Mouse (Mus musculus) spleen, adult 2 months (tissue): ENCODE measurements around the gene Cbfb. TPM values are rescaled to one million over a fixed set of nuclear protein-coding genes. Genes with fewer than 3 reads are reported as not detected.

Experiments used
- DNase-seq, 2 experiments: peaks; one replicate each; pipeline versions ENCODE4 v3.0.0 to v3.0.0-alpha.2; 2012 to 2021; ENCODE audit warnings: low spot score in 2 of 2, low read depth in 1 of 2
- H3K27ac ChIP-seq: fragments of 200-500 bp; 2 replicates; pipeline ENCODE4 v1.5.1; 2012; ENCODE audit warnings: low read length, inconsistent platforms; ENCODE audit not compliant: insufficient read depth
- H3K27me3 ChIP-seq: fragments of 200-500 bp; 2 replicates; pipeline ENCODE4 v1.6.1; 2012; ENCODE audit warnings: mild to moderate bottlenecking, moderate library complexity, low read length, inconsistent platforms; ENCODE audit not compliant: control insufficient read depth, insufficient read depth
- H3K36me3 ChIP-seq: fragments of 200-500 bp; 2 replicates; pipeline ENCODE4 v1.6.1; 2012; ENCODE audit warnings: mild to moderate bottlenecking, low read length, inconsistent platforms; ENCODE audit not compliant: control insufficient read depth, insufficient read depth
- H3K4me1 ChIP-seq: fragments of 200-500 bp; 2 replicates; pipeline ENCODE4 v1.6.1; 2011; ENCODE audit warnings: inconsistent platforms; ENCODE audit not compliant: control insufficient read depth, insufficient read depth, insufficient read length
- H3K4me3 ChIP-seq: fragments of 200-500 bp; 2 replicates; pipeline ENCODE4 v1.5.1; 2011; ENCODE audit warnings: mild to moderate bottlenecking, inconsistent platforms; ENCODE audit not compliant: insufficient read depth, insufficient read length; ENCODE audit errors: extremely low read depth
- CTCF ChIP-seq: fragments of 200-500 bp; IDR thresholded peaks from 2 replicates; pipeline ENCODE4 v1.5.1; 2011; ENCODE audit warnings: mild to moderate bottlenecking, inconsistent platforms; ENCODE audit not compliant: insufficient read depth, insufficient read length, insufficient replicate concordance; ENCODE audit errors: extremely low read depth
- POLR2A ChIP-seq: fragments of 200-500 bp; IDR thresholded peaks from 2 replicates; pipeline ENCODE4 v1.6.1; 2011; ENCODE audit warnings: low read depth, low read length, inconsistent platforms
- WGBS: fragments of 180-500 bp; shearing (Covaris S2); methylation state at CpG from one replicate; pipeline ENCODE4 v1.1.7; 2018; 5-methylcytosine and 5-hydroxymethylcytosine counted together
- polyA plus RNA-seq: library from polyadenylated mRNA; depleted of rRNA; stranded (reverse); fragments of >200 nt; gene quantifications from 2 replicates; pipeline ENCODE4 v1.2.3, GENCODE M21; 2012

The Cbfb gene
- polyA plus RNA-seq, 1 experiment, result 11.9 TPM

DNA sequence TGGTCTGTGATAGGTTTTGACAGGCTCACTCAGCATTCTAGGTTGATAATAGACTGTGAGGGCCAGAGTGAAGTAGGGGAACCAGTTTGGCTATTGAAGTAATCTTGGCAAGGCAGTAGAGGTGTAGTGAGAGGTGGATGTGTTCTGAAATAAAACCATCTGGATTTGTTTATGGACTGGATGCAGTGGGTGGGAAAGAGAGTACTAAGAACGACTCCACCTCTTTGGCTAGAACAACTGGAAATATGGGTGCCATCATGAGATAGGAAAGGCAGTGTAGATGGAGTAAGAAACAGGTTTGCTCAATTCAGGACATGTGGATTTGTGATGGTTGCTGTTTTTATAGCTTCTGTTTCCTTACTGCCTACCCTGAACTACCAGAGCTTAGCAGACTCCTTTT, 11.7 kb downstream of the Cbfb start:
- 81% methylated on average over 1 of the region's 1 CpGs for WGBS
- Histone ChIP-seq H3K27me3 (no peaks in the 10 kb centered on the region), H3K36me3 (peaks cover 11% of the 10 kb centered on the region), H3K4me3 (no peak overlapping the region), H3K27ac (no peak overlapping the region), H3K4me1 (no peaks in the 10 kb centered on the region)
- no peak for DNase-seq
- no peak for TF ChIP-seq POLR2A
- no peak for TF ChIP-seq CTCF

DNA sequence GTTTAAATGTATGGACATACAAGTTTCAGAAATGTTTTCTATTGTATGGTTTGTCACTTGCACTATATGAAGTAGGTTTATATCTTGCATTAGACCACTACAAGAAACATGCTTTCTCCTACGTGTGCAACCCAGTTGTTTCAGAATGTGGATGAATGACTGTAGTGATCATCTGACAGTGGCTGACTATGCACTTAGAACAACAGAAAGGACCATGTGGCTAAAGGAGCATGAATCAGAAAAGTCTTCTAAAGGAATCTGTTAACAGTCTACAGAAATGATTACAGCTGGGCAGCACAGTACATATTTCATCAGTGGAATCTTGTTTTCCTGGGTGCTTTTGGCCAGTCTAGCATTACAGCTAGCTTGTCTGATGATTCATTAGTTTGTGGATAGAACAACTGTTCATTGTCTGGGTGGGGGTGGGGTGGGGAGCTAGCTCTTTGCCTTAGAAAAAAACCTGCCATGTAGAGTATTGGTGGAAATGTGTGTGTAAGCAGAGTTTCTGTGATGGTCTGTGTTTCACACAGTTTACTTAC, 16.1 kb downstream of the Cbfb start:
- TF ChIP-seq POLR2A, result no peak
- no peak for TF ChIP-seq CTCF
- H3K4me3 ChIP-seq, result no peak overlapping the region
- WGBS, result 80% methylated on average over 1 of the region's 1 CpGs
- DNase-seq, result no peak
- H3K27ac ChIP-seq, result no peak overlapping the region
- peaks cover 10% of the 10 kb centered on the region for H3K36me3 ChIP-seq
- H3K27me3 ChIP-seq, result no peaks in the 10 kb centered on the region
- H3K4me1 ChIP-seq, result no peaks in the 10 kb centered on the region

DNA sequence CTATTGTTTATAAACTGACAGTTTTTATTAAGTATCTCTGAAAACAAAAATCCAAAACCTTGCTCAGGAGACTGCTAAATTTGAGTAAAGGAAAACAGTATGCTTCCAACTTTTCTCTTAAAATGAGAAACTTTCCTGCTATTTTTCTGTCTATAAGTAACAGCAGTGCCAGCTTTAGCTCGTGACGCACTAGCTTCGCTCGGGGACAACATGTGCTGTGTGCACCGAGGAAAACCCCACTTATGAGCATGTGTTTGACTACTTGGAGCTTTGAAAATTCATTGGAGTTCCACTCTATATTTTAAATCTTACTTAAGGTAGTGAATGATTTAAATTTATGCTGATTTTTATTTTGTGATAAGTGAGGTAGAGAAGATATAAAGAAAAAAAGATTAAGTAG, 21.7 kb downstream of the Cbfb start:
- TF ChIP-seq CTCF (no peak), POLR2A (no peak)
- 94% methylated on average over 5 of the region's 5 CpGs for WGBS

DNA sequence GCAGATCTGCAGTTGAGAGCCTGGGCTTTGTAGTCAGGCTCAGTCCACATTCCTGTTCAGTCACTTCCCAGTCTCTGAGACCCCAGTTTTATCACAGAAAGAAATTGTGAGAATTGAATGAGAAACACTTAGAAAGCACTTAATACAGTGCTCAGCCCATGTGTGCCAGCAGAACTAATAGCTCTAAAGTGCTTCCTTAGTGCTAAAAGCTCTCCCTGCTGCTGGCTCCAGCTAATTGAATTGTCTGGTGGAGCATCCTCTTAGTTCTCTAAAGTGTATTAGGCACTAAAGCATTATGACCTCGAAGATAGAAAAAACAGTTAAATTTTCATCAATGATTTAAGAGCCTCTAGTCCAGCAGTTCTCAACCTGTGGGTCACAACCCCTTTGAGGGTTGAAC, 35.3 kb downstream of the Cbfb start:
- no peaks in the 10 kb centered on the region for H3K4me1 ChIP-seq
- no peak for TF ChIP-seq CTCF
- no peak for TF ChIP-seq POLR2A
- no peak for DNase-seq
- no peaks in the 10 kb centered on the region for H3K27me3 ChIP-seq
- H3K36me3 ChIP-seq, result peaks cover 14% of the 10 kb centered on the region
- H3K27ac ChIP-seq, result no peak overlapping the region
- WGBS, result 83% methylated on average over 1 of the region's 1 CpGs
- H3K4me3 ChIP-seq, result no peak overlapping the region

More for the DNA sequence above, 21.7 kb downstream of the Cbfb start:
- DNase-seq, result no peak
- H3K4me1 ChIP-seq, result no peaks in the 10 kb centered on the region
- H3K36me3 ChIP-seq, result peaks cover 17% of the 10 kb centered on the region
- no peak overlapping the region for H3K4me3 ChIP-seq
- H3K27me3 ChIP-seq, result no peaks in the 10 kb centered on the region
- no peak overlapping the region for H3K27ac ChIP-seq

DNA sequence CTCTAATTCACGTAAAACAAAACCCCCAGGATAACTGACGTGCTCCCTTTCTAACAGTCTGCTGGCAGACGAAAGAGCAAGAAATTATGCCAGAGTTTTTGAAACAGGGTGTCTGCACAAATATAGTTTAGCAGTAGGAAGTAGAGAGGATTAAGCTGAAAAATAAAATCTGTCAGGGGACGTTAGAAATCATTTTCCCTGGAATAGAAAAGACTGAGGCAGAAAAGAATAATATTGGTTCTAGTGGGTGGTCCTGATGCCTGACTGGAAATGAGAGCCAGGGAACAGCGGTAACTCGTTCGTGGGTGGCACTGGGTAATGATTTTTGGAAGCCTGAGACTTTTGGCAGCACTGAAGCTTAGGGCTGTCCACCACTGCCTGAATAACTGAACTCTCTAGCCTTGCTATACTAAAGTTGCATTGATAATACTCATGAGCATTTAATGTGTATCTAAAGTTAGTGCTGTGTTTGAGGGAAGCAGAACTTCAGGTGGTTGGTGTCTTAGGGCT, 36.3 kb downstream of the Cbfb start:
- DNase-seq, result no peak
- no peak overlapping the region for H3K27ac ChIP-seq
- TF ChIP-seq CTCF (no peak), POLR2A (no peak)
- no peaks in the 10 kb centered on the region for H3K27me3 ChIP-seq
- H3K4me1 ChIP-seq, result no peaks in the 10 kb centered on the region
- H3K4me3 ChIP-seq, result no peak overlapping the region
- WGBS, result 88% methylated on average over 7 of the region's 7 CpGs
- peaks cover 11% of the 10 kb centered on the region for H3K36me3 ChIP-seq

DNA sequence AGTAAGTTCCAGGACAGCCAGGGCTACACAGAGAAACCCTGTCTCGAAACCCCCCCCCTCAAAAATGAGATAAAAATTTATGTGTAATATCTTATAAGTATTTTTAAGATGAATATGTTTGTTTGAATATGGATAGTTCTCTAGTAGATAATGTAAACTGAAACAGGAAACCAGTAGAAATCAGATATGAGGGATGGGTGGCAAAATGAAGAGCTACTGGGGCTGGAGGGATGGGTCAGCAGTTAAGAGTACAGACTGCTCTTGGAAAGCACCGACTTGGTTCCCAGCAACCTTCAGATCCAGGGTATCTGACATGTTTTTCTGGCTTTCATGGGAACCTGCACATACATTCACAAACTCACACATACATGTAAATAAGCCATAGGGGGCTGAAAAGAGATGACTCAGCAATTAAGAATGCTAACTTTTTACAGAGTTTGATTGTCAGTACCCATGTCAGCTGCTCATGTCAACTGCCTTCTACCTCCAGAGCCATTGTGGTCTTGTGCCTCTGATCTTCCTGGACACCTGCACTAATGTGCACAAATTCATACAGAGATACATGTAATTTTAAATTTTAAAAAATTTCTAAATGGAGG, 37.3 kb downstream of the Cbfb start:
- H3K27ac ChIP-seq, result no peak overlapping the region
- H3K27me3 ChIP-seq, result no peaks in the 10 kb centered on the region
- 82% methylated on average over 2 of the region's 2 CpGs for WGBS
- no peaks in the 10 kb centered on the region for H3K4me1 ChIP-seq
- peaks cover 11% of the 10 kb centered on the region for H3K36me3 ChIP-seq
- H3K4me3 ChIP-seq, result no peak overlapping the region
- no peak for TF ChIP-seq CTCF
- no peak for TF ChIP-seq POLR2A
- DNase-seq, result no peak
